Mouse (Mus musculus) fibroblast of lung, adult 2 months (primary cell): ENCODE data around the gene Prkce.

Source experiments
- DNase-seq: peaks from one replicate; pipeline ENCODE4 v3.0.0-alpha.2; 2011; ENCODE audit warnings: low read depth

Prkce gene

DNA sequence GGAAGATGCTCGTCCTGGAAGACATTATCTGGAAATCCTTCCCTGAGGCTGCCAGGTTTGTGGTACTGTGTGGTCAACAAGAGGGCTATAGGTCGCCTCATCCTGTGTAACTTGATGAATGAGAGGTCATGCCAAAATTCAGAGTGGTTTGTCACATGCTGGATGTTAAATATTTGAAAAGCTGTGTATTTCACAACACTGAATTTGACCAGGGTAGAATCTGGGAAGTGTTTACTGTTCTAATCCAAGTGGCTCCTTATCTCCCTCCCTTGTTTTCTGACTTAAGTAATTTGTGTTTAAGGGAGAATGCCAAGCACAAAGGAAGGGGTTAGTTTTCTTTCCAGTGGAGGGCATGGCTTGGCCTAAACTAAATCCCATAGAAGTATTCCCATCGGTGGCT lies 355.8 kb downstream of the Prkce start:
- no peak for DNase-seq

DNA sequence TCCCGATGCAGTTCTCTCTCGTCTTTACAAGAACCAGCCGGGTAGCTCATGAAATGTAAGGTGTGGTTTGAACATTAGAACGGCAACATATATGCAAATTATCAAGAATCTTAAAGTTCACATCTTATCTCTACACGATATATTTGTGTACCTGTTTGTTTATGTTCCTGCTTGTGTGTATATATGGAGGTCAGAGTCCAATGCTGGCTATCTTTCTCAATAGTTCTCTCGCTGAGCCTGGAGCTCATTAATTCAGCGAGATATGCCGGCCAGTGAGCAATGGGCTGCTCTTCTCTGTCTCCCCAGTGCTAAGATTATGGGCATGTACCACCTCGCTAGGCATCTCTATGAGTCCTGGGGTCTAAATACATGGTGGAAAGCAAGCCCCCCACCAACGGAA lies 356.3 kb downstream of the Prkce start:
- DNase-seq = no peak

DNA sequence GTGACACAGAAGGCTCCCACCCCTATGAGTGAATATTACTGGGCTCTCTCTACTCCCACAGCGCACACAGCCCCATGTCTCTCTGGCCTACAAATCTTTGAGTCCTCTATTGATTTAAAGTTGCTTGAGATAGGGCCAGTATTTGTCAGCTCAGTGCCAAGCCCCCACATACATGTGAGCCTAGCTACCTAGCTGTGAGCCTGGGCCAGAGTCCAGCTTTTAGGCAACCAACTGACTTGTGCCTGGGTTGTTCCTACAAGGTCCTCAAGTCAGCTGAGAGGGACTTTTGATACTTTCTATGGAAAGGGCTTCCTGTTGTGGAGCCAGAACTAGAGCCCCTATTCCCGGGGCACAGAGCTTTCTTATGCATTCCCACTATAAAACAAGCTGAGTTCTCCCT lies 357.5 kb downstream of the Prkce start:
- no peak for DNase-seq

DNA sequence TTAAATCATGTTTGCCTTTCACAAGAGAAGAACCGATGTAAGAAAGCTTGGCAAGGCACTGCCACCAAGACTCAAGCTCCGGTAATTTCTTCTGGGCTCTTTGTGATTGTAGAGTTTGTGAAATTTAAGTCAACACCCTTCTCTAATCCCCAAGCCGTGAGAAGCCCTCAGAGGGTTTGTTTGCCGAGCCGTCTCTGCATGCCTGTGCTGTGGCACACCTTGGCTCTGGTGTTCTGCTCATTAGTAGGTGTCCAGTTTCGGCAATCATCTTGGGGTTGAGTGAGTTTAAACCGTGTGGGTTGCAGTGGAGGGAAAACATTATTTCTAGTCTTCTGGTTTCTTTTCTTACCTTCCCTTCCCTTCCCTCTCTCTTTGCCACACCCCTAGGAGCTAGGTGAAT lies 358.4 kb downstream of the Prkce start:
- no peak for DNase-seq

DNA sequence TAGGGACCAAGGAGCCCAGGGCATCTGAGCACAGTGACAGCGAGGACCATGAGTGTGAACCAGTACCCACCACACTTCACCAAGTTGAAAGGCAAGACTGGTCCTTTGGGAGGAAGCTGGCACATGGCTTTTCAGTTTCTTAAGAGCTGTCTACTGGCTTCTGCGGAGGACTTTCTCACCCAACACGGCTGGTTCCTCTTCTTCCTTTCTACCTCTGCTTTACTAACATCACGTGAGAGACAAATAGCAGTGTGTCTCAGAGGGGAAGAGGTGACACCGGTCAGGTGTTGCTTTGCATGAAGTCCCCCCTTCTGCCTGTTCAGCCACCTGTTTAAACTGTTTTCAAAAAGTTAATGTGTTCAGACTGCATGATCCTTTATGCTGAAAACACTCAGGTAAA lies 359.7 kb downstream of the Prkce start:
- DNase-seq = no peak

DNA sequence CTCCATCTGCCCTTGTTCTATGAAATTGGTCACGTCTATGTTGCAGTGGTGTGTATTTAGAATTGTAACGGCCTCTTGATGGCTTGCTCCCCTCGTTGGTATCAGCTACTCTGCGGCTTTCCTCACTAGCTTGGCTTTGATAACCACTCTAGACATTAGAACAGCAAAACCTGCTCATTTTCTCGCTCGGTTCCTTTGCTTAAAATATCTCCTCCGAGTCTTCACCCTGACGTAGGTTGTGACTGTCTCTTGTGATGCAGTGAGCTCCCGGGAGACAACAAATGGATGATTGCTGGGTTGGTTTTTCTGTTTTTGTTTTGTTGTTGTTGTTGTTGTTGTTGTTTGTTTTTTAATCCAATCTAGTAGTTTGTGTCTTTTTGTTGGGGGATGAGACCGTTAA lies 361.4 kb downstream of the Prkce start:
- no peak for DNase-seq

DNA sequence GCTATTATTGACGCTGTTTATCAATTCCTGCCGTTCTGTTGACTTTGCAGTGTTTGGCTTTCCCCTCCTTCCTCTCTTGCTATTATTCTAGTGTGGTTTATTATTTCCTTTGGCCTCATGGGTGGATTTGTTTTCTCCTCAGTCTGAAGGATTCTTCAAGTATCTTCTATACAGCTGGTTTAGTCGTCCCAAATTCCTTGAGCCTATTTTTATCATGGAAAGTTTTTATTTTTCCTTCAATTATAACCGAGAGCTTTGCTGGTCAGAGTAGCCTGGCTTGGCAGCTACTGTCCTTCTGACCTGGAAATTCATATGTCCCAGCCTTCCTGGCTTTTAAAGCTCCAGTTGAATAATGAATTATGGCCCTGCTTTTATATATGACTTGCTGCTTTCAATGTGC lies 361.8 kb downstream of the Prkce start:
- DNase-seq = no peak

DNA sequence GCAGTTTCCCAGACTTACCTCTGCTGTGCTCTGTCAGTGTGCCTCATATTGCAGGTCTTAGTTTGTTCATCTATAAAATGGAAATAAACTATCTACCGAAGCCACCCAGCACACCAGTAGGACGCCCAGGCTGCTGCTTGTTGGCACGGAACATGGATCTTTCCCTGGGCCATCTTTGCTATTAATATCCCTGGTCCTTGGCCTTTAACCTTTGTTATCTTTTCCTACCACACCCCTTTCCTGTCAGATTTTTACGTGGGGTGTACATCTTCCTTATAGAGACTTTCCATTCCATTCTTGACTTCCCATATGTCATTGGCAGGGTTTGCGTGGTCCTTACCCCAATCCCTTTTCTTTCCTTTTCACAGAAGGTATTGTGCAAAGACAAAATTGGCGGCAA lies 363.6 kb downstream of the Prkce start:
- DNase-seq = no peak

DNA sequence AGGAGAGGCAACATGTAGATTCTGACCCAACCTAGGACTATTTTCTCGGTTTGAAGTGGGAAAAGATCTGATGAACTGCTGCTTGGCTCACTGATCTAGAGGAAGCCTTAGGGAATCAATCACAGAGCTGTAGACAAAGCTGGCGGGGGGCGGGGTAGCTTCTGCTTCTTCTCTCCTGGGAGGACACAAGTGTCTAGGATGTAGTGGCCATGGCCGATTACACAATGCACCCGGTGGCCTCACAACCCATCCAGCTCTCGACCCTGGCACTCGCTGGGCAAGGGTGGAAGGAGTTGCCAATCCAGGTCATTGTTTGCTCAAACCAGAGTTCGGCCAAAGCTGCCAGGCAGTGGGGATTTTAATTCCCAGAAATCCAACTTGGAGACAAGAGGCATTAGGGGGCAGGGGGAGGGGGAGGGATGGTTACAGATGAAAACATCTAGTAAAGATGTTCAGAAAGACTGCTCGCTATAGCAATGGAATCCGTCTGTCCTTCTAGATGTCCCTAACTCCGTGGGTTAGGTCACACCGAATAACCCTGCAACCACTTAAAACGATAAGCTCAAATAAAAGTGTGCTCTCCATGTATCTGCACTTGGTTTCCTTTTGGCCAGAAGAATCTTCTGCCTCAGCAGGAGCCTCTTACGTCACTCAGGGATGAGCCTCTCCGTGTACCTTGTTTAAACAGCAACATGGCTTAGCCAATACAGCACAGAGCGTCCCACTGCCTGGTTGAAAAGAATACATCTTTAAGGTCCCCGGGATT lies 365.4 kb downstream of the Prkce start:
- DNase-seq = no peak

DNA sequence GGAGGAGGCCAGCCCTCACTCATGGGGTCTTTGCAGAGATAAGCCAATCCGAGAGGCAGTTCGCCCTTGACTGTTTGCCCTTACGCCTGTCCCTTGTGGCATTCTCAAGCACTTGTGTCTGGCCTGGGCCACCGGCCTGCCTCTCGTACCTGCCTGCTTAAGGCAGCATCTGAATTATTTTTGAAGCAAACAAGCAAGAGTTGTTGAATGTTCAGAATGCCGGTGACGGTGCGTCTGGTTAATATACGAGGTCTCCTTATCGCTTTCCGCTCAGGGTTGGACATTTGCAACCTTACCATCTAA lies 365.9 kb downstream of the Prkce start:
- no peak for DNase-seq

DNA sequence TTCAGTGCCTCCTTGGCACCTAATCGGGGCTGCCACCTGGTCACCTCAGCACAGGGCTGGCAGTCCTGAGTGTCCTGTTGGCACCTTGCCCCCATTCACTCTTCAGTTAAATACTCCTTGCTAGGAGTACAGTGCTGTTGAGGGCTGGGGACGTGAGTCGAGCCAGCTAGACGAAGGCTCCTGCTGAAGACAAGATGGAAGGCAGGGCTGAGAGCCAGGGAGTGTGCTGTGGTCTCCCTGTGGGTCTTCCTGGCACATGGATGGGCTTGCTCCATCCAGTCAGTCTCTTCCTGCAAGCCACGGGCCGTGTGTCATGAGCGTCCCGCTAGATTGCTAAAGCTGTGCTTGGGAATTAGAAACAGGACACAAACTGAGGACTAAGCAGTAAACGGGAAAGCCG lies 367.5 kb downstream of the Prkce start:
- DNase-seq = no peak

DNA sequence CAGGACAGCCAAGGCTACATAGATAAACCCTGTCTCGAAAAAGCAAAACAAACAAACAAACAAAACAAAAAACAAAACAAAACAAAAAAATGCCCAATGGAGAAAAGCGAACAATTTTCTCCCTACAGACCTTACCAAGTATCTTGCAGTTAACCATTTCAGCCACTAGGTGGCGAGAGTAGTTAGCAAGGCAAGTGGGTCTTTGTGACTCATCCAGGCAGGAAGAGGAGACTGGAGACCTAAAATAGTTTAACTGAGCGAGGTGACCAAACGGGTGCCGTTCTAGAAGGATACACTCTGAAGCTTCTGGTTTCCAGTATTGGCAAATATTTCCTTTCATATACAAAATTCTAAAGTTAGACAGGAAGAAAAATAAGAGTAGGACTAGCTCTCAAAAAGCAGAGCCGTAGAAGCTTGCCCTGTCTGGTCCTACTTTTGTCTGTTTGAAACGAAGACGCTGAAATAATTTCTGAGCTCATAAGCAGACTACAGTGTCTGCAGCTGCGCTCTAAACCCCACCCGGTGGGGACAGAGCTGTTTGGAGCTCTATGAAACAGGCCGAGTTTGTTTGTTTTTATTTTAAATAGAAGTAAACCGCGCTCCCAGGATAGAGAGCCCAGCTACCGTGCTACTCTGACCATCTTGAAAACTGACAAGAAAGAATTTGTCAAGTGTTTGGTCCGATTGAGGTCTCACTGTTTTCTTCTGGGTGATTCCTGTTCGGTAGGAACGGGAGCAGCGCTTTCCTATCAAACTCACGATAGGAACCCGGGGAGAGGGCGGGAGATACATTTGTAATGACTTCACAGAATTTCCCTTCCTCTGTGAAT lies 368.5 kb downstream of the Prkce start:
- peak; percentile 57 for DNase-seq

DNA sequence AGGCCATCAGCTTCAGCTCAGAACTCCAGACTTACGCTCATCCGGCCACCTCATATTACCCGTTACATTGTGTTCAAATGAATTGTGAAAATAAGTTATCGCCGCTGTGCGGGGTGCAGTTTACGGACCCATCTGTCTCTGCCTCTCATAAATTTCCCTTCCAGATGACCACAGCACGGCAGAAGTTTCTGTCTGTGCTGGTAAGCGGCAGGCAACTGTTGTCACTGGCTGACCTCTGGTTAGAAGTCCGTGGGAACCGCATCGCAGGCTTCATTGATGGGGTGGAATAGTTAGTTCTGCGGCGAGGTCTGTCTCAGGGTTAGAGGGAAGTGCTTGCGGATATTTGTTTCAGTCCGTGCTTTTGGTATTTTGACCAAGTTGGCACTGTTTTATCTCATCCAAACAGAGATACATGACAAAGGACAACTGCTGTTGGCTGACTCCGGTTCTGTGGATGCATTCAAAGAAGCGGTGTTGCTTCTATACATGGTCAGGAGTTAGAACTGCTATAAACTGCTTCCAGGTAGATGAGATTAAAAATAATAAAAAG lies 372.4 kb downstream of the Prkce start:
- DNase-seq = no peak

DNA sequence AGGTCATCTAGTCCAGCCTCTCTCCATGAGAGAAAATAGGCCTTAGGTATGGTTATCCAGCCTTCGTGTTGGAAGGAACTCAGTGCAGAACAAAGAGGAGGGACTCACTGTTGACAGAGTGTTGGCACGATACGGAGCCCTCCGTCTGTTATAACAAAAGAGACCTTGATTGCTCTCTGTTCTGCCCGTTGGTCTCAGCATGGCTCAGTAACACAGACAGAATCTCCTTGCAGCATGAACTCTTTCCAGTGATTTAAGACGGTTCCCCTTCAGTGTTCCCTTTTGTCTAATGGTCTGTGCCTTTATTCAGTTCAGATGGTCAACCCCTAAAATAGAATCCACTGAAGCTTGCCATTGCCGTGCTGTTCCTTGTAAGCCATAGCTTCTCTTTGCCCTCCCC lies 378.9 kb downstream of the Prkce start:
- no peak for DNase-seq

DNA sequence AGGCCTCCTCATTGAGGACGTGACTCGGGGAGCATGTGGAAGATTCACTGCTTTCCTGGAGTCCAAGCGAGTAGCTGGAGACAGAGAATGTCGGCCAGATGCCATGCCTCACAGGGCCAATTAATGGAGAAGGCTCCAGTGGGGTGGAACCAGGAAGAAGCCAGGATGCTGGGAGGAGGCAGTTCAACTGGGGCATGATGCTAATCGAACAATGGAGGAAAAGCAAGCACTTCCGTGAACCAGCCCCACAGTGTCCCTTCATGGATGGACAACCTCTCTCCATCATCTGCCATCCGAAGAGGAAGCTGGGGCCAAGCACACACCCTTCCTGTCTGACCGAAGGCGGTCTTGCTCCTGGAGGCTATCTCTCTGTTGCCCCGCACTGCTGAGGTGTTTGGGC lies 381.5 kb downstream of the Prkce start:
- DNase-seq = no peak

DNA sequence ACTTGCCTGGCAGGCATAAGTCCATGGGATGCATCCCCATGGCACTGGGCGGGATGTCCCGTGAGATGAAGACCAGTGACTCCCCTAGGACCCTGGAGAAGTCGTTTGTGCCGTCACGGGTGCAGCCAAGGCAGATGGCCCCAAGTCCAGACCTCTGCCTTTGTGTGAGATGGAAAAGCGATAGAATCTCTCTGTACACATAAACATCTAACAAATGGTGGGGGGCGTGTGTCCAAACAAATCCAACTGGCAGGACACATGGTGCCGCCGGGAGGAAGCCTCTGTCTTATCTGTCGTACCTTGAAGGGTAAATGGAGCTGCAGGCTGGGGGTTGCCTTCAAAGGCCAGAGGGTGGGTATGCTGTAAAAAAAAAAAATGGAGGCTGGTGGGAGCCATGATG lies 384.0 kb downstream of the Prkce start:
- DNase-seq = no peak

DNA sequence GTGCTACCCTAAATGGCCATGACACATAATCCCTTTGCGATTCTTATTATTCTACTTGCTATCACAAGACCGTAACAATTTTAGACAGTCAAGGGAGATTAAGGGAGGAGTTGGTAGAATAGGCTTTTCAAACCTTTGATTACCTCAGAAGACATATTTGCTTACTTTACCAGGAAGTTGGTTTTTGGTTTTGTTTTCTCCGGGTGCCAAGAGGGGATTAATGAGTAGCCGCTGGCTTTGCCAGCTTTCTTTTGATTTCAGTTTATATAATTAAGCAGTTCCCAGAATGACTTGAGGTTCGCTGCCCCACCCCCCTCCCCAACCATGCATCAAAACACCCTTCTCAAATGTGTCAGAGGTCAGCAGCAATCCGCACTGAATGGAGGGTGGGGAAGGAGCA lies 384.4 kb downstream of the Prkce start:
- DNase-seq = no peak

DNA sequence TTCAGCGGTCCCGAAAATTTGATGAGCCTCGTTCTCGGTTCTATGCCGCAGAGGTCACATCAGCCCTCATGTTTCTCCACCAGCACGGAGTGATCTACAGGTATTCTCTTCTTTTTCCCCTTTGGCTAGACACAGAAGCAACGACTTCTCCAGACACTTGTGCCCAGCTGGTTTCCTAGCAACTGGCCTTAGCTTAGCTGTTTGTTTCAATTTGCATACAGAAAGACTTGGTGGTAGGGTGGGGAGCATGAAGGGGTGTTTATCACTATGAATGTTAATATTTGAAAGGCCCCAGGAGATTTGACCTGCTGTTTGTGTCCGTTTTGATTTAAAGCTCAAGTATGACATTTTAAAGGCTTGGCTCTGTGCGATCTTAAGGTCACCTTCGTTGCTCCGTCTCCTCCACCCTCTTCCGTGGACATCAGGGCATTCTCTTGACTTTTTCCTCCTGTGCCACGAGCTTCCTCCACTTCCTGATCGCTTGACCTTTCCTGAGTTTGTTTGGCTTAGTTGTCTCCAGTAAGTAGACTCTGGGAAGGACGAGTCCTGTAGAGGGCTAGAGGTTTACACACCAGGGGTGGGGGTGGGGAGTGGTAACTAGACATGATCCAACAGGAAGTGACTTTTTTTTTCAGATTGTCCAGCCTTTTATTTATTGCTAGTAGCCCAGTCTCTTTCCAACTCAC lies 391.8 kb downstream of the Prkce start:
- DNase-seq = no peak

DNA sequence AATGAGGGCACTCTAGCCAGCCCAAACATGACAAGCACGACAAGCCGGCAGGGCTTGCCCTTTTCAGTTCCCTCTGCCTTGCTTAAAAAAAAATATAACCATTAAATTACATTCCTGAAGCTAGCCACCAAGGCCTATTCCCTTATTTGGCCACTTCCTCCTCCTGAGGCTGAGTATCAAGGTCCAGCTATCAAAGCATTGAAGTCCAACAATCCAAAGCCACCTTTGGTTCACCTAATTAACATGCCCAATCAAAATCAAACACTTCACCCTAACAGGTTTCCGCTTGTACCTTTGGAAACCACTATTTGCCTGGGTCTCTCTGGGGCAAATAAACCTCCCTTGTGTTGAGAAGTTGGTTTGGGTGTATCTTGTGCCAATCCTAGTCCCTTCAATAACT lies 392.9 kb downstream of the Prkce start:
- DNase-seq = no peak

DNA sequence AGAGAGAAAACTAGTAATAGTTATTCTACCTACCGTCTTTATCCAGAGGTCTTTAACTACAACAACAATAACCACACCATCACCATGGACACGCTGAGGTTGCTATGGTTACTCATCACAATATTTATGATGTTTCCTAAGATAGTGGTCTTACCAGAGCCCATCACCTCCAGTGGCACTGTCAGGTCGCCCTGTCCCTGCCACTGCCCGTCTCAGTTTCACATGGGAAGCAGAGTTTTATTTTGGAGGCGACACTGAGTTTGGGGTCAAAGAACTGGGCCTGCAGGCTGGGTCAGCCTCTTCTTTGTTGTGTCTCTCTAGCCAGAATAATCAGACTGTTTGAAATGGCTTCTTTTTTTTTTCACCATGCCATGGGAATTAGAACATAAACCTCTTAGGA lies 402.9 kb downstream of the Prkce start:
- DNase-seq = no peak

DNA sequence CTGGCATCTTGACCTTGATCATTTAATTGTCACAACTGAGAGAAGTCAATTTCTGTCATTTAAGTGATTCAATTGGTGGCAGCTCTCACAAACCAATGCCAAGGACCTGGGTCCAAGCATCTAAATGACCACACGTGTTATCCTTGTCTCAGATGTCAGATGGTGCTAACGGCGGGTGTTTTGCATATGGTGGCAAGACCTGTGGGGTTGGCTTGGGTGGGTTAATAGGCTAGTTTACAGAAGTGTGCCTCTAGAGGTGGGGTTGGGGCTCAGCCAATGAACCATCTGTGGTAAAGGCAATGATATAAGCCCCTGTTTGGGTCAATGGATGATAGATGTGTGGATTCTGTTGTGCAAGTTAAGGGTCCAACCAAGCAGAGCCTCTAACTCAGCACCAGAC lies 403.7 kb downstream of the Prkce start:
- DNase-seq = no peak

DNA sequence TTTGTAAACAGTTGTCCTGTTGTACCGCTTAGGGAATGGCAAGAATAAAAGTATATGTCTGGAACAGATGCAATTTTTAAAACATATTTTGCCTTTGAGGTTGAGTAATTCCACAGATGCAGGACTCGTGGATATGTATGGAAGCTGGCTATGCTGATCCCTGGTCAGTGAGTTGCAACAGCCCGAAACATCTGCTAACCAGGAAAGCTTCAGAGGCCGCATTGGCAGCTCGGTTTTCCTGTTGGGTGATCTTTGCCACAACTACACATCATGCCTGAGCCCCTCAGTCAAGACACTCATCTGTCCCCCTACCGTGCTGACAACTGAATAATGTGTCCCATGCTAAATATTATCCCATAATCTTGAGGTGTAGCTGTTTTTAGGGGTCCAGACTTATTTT lies 404.6 kb downstream of the Prkce start:
- DNase-seq = no peak

DNA sequence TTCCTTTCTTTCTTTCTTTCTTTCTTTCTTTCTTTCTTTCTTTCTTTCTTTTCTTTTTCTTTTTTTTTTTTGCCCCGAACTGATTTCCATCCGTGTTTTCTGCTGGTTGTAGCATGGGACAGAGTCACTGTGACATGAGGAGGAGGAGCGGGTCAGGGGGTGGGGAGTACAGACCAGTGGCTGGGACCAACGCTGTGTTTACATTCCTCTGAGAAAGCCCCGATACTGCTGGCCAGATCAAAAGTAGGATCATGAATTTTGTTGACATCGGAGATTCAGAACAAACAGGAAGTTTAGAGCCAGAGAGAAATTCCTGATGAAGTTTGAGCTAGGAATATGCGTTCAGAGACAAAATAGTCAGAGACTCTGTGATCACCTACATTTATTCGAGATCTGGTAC lies 405.0 kb downstream of the Prkce start:
- no peak for DNase-seq
